Mouse (Mus musculus) gastrocnemius, adult 8-10 months (tissue): ENCODE data around the gene Nap1l5. TPM values are rescaled to one million over a fixed set of nuclear protein-coding genes. Genes with fewer than 3 reads are reported as not detected.
A peak's percentile ranks its signal among the peaks of the same experiment; 100 is the strongest.

ENCODE experiments used
- DNase-seq, 2 experiments: peaks; one replicate each; pipeline ENCODE4 v3.0.0; 2022; ENCODE audit warnings: low spot score in 2 of 2
- total RNA-seq, 4 experiments: library from RNA; stranded (reverse); gene quantifications; 2 replicates each; pipeline ENCODE4 v1.2.4; 2022

Nap1l5 gene
- under 1 TPM in 3 of 4 experiments, not detected in 1; 0.17 to 0.40 (median 0.34) TPM for total RNA-seq

GRCm38 (mm10) chr6:58906852-58907261 lies at the start of gene Nap1l5:
TSS of gene Nap1l5 (minus strand) at chr6:58907076.
- DNase-seq, result no peak

- DNase-seq, result no peak
These were observed 44.5 kb upstream of the Nap1l5 start for GRCm38 (mm10) chr6:58951128-58951992.

- DNase-seq, result no peak
These were observed 43.5 kb upstream of the Nap1l5 start for GRCm38 (mm10) chr6:58950410-58950809.

- DNase-seq, result no peak
These were observed 40.0 kb upstream of the Nap1l5 start for GRCm38 (mm10) chr6:58946840-58947239.

- no peak for DNase-seq
These were observed 39.4 kb upstream of the Nap1l5 start for GRCm38 (mm10) chr6:58946246-58946645.

GRCm38 (mm10) chr6:58943958-58944357 lies 37.1 kb upstream of the Nap1l5 start:
- DNase-seq, result no peak

GRCm38 (mm10) chr6:58942276-58942675 lies 35.4 kb upstream of the Nap1l5 start:
- DNase-seq, result no peak

GRCm38 (mm10) chr6:58937726-58938125 lies 30.9 kb upstream of the Nap1l5 start:
- DNase-seq, result no peak

GRCm38 (mm10) chr6:58934144-58934543 lies 27.3 kb upstream of the Nap1l5 start:
- DNase-seq, result no peak

- no peak for DNase-seq
These were observed 26.5 kb upstream of the Nap1l5 start for GRCm38 (mm10) chr6:58933189-58933913.

GRCm38 (mm10) chr6:58932515-58933188 lies 25.8 kb upstream of the Nap1l5 start:
- DNase-seq, result no peak

GRCm38 (mm10) chr6:58931149-58931548 lies 24.3 kb upstream of the Nap1l5 start:
- no peak for DNase-seq

- peak; percentile 33 to 60 for DNase-seq
These were observed 23.1 kb upstream of the Nap1l5 start for GRCm38 (mm10) chr6:58929911-58930431.

- peak; percentile 46 to 73 for DNase-seq
These were observed 21.0 kb upstream of the Nap1l5 start for GRCm38 (mm10) chr6:58927881-58928280.

GRCm38 (mm10) chr6:58922511-58922910 lies 15.6 kb upstream of the Nap1l5 start:
- no peak for DNase-seq

GRCm38 (mm10) chr6:58921623-58922022 lies 14.7 kb upstream of the Nap1l5 start:
- no peak for DNase-seq

- no peak for DNase-seq
These were observed 13.9 kb upstream of the Nap1l5 start for GRCm38 (mm10) chr6:58920735-58921134.

- no peak for DNase-seq
These were observed 9.6 kb upstream of the Nap1l5 start for GRCm38 (mm10) chr6:58916498-58916897.

GRCm38 (mm10) chr6:58913971-58914370 lies 7.1 kb upstream of the Nap1l5 start:
- DNase-seq, result no peak

GRCm38 (mm10) chr6:58913551-58913950 lies 6.7 kb upstream of the Nap1l5 start:
- no peak for DNase-seq

GRCm38 (mm10) chr6:58912842-58913241 lies 6.0 kb upstream of the Nap1l5 start:
- DNase-seq, result no peak

- DNase-seq, result no peak
These were observed 915 bp upstream of the Nap1l5 start for GRCm38 (mm10) chr6:58907791-58908190.
